Mouse (Mus musculus): ENCODE data around the gene Tmed9. TPM values are rescaled to one million over a fixed set of nuclear protein-coding genes. Genes with fewer than 3 reads are reported as not detected.
"Not testable (repeated sequence)": the region's sequence is repeated elsewhere in the genome, so short reads cannot be mapped to it uniquely, and the experiment has no call there.

The Tmed9 gene
- polyA plus RNA-seq, 1 experiment from 2014 or later, result 98.0 TPM

GRCm38 (mm10) chr13:55542891-55543290, 30.6 kb upstream of the Tmed9 start:
- ATAC-seq (ENCODE audit: low FRiP score, low read depth), result no peak
- Histone ChIP-seq H3K9ac (no peak overlapping the region), H3K9me3 (no peaks in the 10 kb centered on the region), H3K4me3 (no peak overlapping the region), H3K27ac (replicated peaks) (no peak overlapping the region), H3K27me3 (no peaks in the 10 kb centered on the region), H3K36me3 (peaks cover 94% of the 10 kb centered on the region), H3K4me2 (no peak overlapping the region), H3K4me1 (replicated peaks) (no peaks in the 10 kb centered on the region)
- 97% methylated on average over 4 of the region's 4 CpGs for WGBS

- H3K4me2 ChIP-seq, result no peak overlapping the region
- H3K4me3 ChIP-seq, result no peak overlapping the region
- no peaks in the 10 kb centered on the region for H3K9me3 ChIP-seq
- peaks cover 93% of the 10 kb centered on the region for H3K36me3 ChIP-seq
- H3K9ac ChIP-seq, result no peak overlapping the region
- no peak overlapping the region for H3K27ac ChIP-seq (replicated peaks)
- no peaks in the 10 kb centered on the region for H3K27me3 ChIP-seq
- no peaks in the 10 kb centered on the region for H3K4me1 ChIP-seq (replicated peaks)
- no peak for ATAC-seq (ENCODE audit: low FRiP score, low read depth)
- 93% methylated on average over 8 of the region's 8 CpGs for WGBS
Measured at GRCm38 (mm10) chr13:55543447-55543846, 30.1 kb upstream of the Tmed9 start.

GRCm38 (mm10) chr13:55544792-55545191, 28.7 kb upstream of the Tmed9 start:
- Histone ChIP-seq H3K27me3 (no peaks in the 10 kb centered on the region), H3K27ac (replicated peaks) (no peak overlapping the region), H3K9ac (no peak overlapping the region), H3K4me3 (no peak overlapping the region), H3K4me1 (replicated peaks) (no peaks in the 10 kb centered on the region), H3K9me3 (no peaks in the 10 kb centered on the region), H3K36me3 (peaks cover 93% of the 10 kb centered on the region), H3K4me2 (no peak overlapping the region)
- 94% methylated on average over 6 of the region's 6 CpGs for WGBS
- no peak for ATAC-seq (ENCODE audit: low FRiP score, low read depth)

GRCm38 (mm10) chr13:55547916-55548315, 25.6 kb upstream of the Tmed9 start:
- H3K9ac ChIP-seq, result no peak overlapping the region
- peaks cover 72% of the 10 kb centered on the region for H3K36me3 ChIP-seq
- 92% methylated on average over 2 of the region's 2 CpGs for WGBS
- no peaks in the 10 kb centered on the region for H3K4me1 ChIP-seq (replicated peaks)
- no peaks in the 10 kb centered on the region for H3K27me3 ChIP-seq
- H3K27ac ChIP-seq (replicated peaks), result no peak overlapping the region
- no peaks in the 10 kb centered on the region for H3K9me3 ChIP-seq
- no peak for ATAC-seq (ENCODE audit: low FRiP score, low read depth)
- H3K4me3 ChIP-seq, result no peak overlapping the region
- no peak overlapping the region for H3K4me2 ChIP-seq

- Histone ChIP-seq H3K36me3 (peaks cover 71% of the 10 kb centered on the region), H3K9ac (no peak overlapping the region), H3K27ac (replicated peaks) (no peak overlapping the region), H3K4me1 (replicated peaks) (no peaks in the 10 kb centered on the region), H3K4me2 (no peak overlapping the region), H3K4me3 (no peak overlapping the region), H3K27me3 (no peaks in the 10 kb centered on the region), H3K9me3 (no peaks in the 10 kb centered on the region)
- WGBS, result 94% methylated on average over 5 of the region's 5 CpGs
- no peak for ATAC-seq (ENCODE audit: low FRiP score, low read depth)
Measured at GRCm38 (mm10) chr13:55548426-55548825, 25.1 kb upstream of the Tmed9 start.

- ATAC-seq (ENCODE audit: low FRiP score, low read depth), result no peak
- Histone ChIP-seq H3K27ac (replicated peaks) (no peak overlapping the region), H3K4me1 (replicated peaks) (no peaks in the 10 kb centered on the region), H3K4me2 (no peak overlapping the region), H3K9me3 (no peaks in the 10 kb centered on the region), H3K27me3 (no peaks in the 10 kb centered on the region), H3K4me3 (no peak overlapping the region), H3K9ac (no peak overlapping the region), H3K36me3 (peaks cover 69% of the 10 kb centered on the region)
- 88% methylated on average over 15 of the region's 15 CpGs for WGBS
Measured at GRCm38 (mm10) chr13:55549061-55549460, 24.5 kb upstream of the Tmed9 start.

GRCm38 (mm10) chr13:55555921-55556320, 17.6 kb upstream of the Tmed9 start:
- peaks cover 26% of the 10 kb centered on the region for H3K36me3 ChIP-seq
- H3K9ac ChIP-seq, result no peak overlapping the region
- H3K4me3 ChIP-seq, result no peak overlapping the region
- no peaks in the 10 kb centered on the region for H3K4me1 ChIP-seq (replicated peaks)
- no peak overlapping the region for H3K4me2 ChIP-seq
- no peak overlapping the region for H3K27ac ChIP-seq (replicated peaks)
- WGBS, result 87% methylated on average over 9 of the region's 9 CpGs
- no peak for ATAC-seq (ENCODE audit: low FRiP score, low read depth)
- no peaks in the 10 kb centered on the region for H3K27me3 ChIP-seq
- H3K9me3 ChIP-seq, result no peaks in the 10 kb centered on the region

- Histone ChIP-seq H3K36me3 (peaks cover 30% of the 10 kb centered on the region), H3K4me2 (no peak overlapping the region), H3K27me3 (no peaks in the 10 kb centered on the region), H3K9ac (no peak overlapping the region), H3K4me3 (no peak overlapping the region), H3K27ac (replicated peaks) (no peak overlapping the region), H3K9me3 (no peaks in the 10 kb centered on the region), H3K4me1 (replicated peaks) (no peaks in the 10 kb centered on the region)
- ATAC-seq (ENCODE audit: low FRiP score, low read depth), result no peak
- WGBS, result 91% methylated on average over 6 of the region's 6 CpGs
Measured at GRCm38 (mm10) chr13:55557499-55557898, 16.0 kb upstream of the Tmed9 start.

GRCm38 (mm10) chr13:55563266-55563879, 10.2 kb upstream of the Tmed9 start:
- 0 out of 2 replicates have a peak, but pooled peaks cover 6% of the 10 kb centered on the region for H3K36me3 ChIP-seq
- no peaks in the 10 kb centered on the region for H3K27me3 ChIP-seq
- no peak overlapping the region for H3K27ac ChIP-seq (replicated peaks)
- H3K9ac ChIP-seq, result no peak overlapping the region
- peaks cover 16% of the 10 kb centered on the region for H3K4me1 ChIP-seq (replicated peaks)
- ATAC-seq (ENCODE audit: low FRiP score, low read depth), result no peak
- H3K4me3 ChIP-seq, result no peak overlapping the region
- H3K9me3 ChIP-seq, result no peaks in the 10 kb centered on the region
- WGBS, result 75% methylated on average over 7 of the region's 7 CpGs
- H3K4me2 ChIP-seq, result no peak overlapping the region

GRCm38 (mm10) chr13:55567001-55567400, 6.5 kb upstream of the Tmed9 start:
- Histone ChIP-seq H3K4me2 (no peak overlapping the region), H3K4me1 (replicated peaks) (peaks cover 37% of the 10 kb centered on the region), H3K27ac (replicated peaks) (no peak overlapping the region), H3K36me3 (no peaks in the 10 kb centered on the region), H3K27me3 (no peaks in the 10 kb centered on the region), H3K9me3 (no peaks in the 10 kb centered on the region), H3K4me3 (no peak overlapping the region), H3K9ac (no peak overlapping the region)
- no peak for ATAC-seq (ENCODE audit: low FRiP score, low read depth)
- WGBS, result 80% methylated on average over 6 of the region's 6 CpGs

- H3K27ac ChIP-seq (replicated peaks), result no peak overlapping the region
- WGBS, result 84% methylated on average over 2 of the region's 2 CpGs
- no peaks in the 10 kb centered on the region for H3K27me3 ChIP-seq
- H3K9ac ChIP-seq, result no peak overlapping the region
- H3K4me3 ChIP-seq, result no peak overlapping the region
- H3K4me1 ChIP-seq (replicated peaks), result peaks cover 41% of the 10 kb centered on the region
- no peaks in the 10 kb centered on the region for H3K9me3 ChIP-seq
- H3K36me3 ChIP-seq, result no peaks in the 10 kb centered on the region
- no peak for ATAC-seq (ENCODE audit: low FRiP score, low read depth)
- no peak overlapping the region for H3K4me2 ChIP-seq
Measured at GRCm38 (mm10) chr13:55567949-55568348, 5.6 kb upstream of the Tmed9 start.

- H3K36me3 ChIP-seq; H3K27ac ChIP-seq (replicated peaks); H3K9ac ChIP-seq; ATAC-seq (ENCODE audit: low FRiP score, low read depth); H3K9me3 ChIP-seq; H3K4me2 ChIP-seq; H3K4me3 ChIP-seq; H3K27me3 ChIP-seq: not testable (repeated sequence)
- 87% methylated on average over 4 of the region's 4 CpGs for WGBS
- H3K4me1 ChIP-seq (replicated peaks), result peaks cover 41% of the 10 kb centered on the region
Measured at GRCm38 (mm10) chr13:55568524-55568923, 5.0 kb upstream of the Tmed9 start.

- WGBS, result under 1% methylated on average over 16 of the region's 16 CpGs
- peak overlapping the region; percentile 96 for H3K4me2 ChIP-seq
- peak overlapping the region; percentile 91 for H3K27ac ChIP-seq (replicated peaks)
- H3K36me3 ChIP-seq, result no peaks in the 10 kb centered on the region
- H3K9ac ChIP-seq, result peak overlapping the region; percentile 87
- ATAC-seq (ENCODE audit: low FRiP score, low read depth), result peak; percentile 33
- no peaks in the 10 kb centered on the region for H3K9me3 ChIP-seq
- peak overlapping the region; percentile 58 for H3K4me3 ChIP-seq
- H3K27me3 ChIP-seq, result no peaks in the 10 kb centered on the region
- H3K4me1 ChIP-seq (replicated peaks), result peaks cover 41% of the 10 kb centered on the region
Measured at GRCm38 (mm10) chr13:55569726-55570285, 3.7 kb upstream of the Tmed9 start.

Measured in hindbrain, embryonic 15.5 days (tissue).